In the genomic region with DNA sequence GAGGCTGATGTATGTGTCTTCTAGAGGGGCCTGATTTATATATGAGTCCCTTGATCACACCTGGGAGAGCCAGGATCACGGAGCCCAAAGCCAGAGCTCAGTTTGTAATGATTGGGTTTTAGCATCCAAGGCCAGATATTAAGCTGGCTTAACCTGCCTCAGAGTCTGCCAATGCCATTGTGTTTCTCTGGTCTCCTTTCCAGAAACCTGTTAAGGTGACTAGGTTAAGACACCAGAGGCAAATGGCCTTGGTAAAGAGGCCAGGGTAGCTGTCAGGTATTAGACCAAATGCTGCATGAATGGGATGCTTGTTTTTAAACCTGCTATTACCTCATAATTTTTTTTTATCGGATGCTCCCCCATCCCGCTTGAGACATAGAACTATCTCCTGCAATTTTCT, we compare ENCODE assay signal across 30 mouse cellular contexts.
"Had no signal": no experiment of that assay in that cellular context is flagged by ENCODE, and none has a peak within 500 bp of the region (broad histone marks: within the 10 kb centered on the region; RNA-seq: fewer than 3 reads in every experiment).

No protein-coding gene starts in this region.

- H3K27ac ChIP-seq: left cerebral cortex, adult 2 months; limb, embryonic 10.5 days; limb, embryonic 12.5 days; limb, embryonic 13.5 days; limb, embryonic 15.5 days; liver, embryonic 13.5 days; liver, embryonic 14.5 days; liver, embryonic 15.5 days; lung, embryonic 15.5 days; macrophage; midbrain, embryonic 10.5 days; midbrain, embryonic 12.5 days; midbrain, embryonic 13.5 days; midbrain, embryonic 15.5 days; neural tube, embryonic 12.5 days had no signal

- H3K4me3 ChIP-seq: left cerebral cortex, adult 2 months; limb, embryonic 10.5 days; limb, embryonic 12.5 days; limb, embryonic 13.5 days; limb, embryonic 15.5 days; liver, embryonic 13.5 days; liver, embryonic 15.5 days; lung, embryonic 15.5 days; megakaryocyte, embryonic 14.5 days; midbrain, embryonic 10.5 days; midbrain, embryonic 12.5 days; midbrain, embryonic 13.5 days; midbrain, embryonic 15.5 days; myocyte; neural tube, embryonic 12.5 days had no signal

- H3K9me3 ChIP-seq: limb, embryonic 10.5 days; limb, embryonic 12.5 days; limb, embryonic 13.5 days; limb, embryonic 15.5 days; liver, embryonic 13.5 days; liver, embryonic 15.5 days; lung, embryonic 15.5 days; midbrain, embryonic 10.5 days; midbrain, embryonic 12.5 days; midbrain, embryonic 13.5 days; midbrain, embryonic 15.5 days; neural tube, embryonic 12.5 days had no signal

- H3K4me2 ChIP-seq: limb, embryonic 12.5 days; limb, embryonic 13.5 days; limb, embryonic 15.5 days; liver, embryonic 13.5 days; liver, embryonic 15.5 days; lung, embryonic 14.5 days; lung, embryonic 15.5 days; midbrain, embryonic 11.5 days; midbrain, embryonic 12.5 days; midbrain, embryonic 13.5 days; midbrain, embryonic 15.5 days; neural tube, embryonic 12.5 days had no signal

- H3K9ac ChIP-seq: limb, embryonic 12.5 days; limb, embryonic 13.5 days; limb, embryonic 15.5 days; liver, embryonic 13.5 days; liver, embryonic 14.5 days; liver, embryonic 15.5 days; lung, embryonic 14.5 days; lung, embryonic 15.5 days; midbrain, embryonic 12.5 days; midbrain, embryonic 13.5 days; midbrain, embryonic 15.5 days; neural tube, embryonic 12.5 days had no signal

- H3K27me3 ChIP-seq: limb, embryonic 12.5 days; limb, embryonic 13.5 days; limb, embryonic 15.5 days; liver, embryonic 13.5 days; liver, embryonic 15.5 days; lung, embryonic 15.5 days; megakaryocyte, embryonic 14.5 days; midbrain, embryonic 12.5 days; midbrain, embryonic 13.5 days; midbrain, embryonic 15.5 days; neural tube, embryonic 12.5 days had no signal

- DNase-seq: left cerebral cortex, postnatal 4 days; liver; liver, embryonic 13.5 days; lung, adult 18-20 months; lung, adult 2 months; lung, embryonic 14.5 days; lung, postnatal 10 days; lung, postnatal 14 days; lung, postnatal 36 days; lung, postnatal 4 days; midbrain, embryonic 14.5 days had no signal

- H3K4me1 ChIP-seq: limb, embryonic 15.5 days; liver, embryonic 13.5 days; liver, embryonic 15.5 days; lung, embryonic 15.5 days; megakaryocyte, embryonic 14.5 days had no signal

- H3K36me3 ChIP-seq: limb, embryonic 10.5 days; limb, embryonic 12.5 days; limb, embryonic 13.5 days; limb, embryonic 15.5 days; liver, embryonic 13.5 days; liver, embryonic 15.5 days; lung, embryonic 15.5 days; midbrain, embryonic 10.5 days; midbrain, embryonic 12.5 days; midbrain, embryonic 13.5 days; midbrain, embryonic 15.5 days; neural tube, embryonic 12.5 days had no signal

- ATAC-seq: lung, postnatal 0 days; midbrain, embryonic 13.5 days; midbrain, embryonic 15.5 days; midbrain, embryonic 16.5 days had no signal
